Mouse (Mus musculus) adrenal gland, postnatal 25 days (tissue): ENCODE measurements around the gene Ern1. TPM values are rescaled to one million over a fixed set of nuclear protein-coding genes. Genes with fewer than 3 reads are reported as not detected.
A peak's percentile ranks its signal among the peaks of the same experiment; 100 is the strongest.
"Not testable (repeated sequence)": the region's sequence is repeated elsewhere in the genome, so short reads cannot be mapped to it uniquely, and the experiment has no call there.

ENCODE experiments used
- DNase-seq: peaks from one replicate; pipeline ENCODE4 v3.0.0; 2021; ENCODE audit warnings: mixed read lengths
- total RNA-seq: library from RNA; stranded (reverse); gene quantifications from 2 replicates; pipeline ENCODE4 v1.2.3, GENCODE M21; 2021

The Ern1 gene
- total RNA-seq, 1 experiment from 2014 or later, result 122 TPM

- DNase-seq, result no peak
Observed at GRCm38 (mm10) chr11:106430392-106430791, 57.3 kb downstream of the Ern1 start.

- DNase-seq, result no peak
Observed at GRCm38 (mm10) chr11:106429689-106430088, 58.0 kb downstream of the Ern1 start.

GRCm38 (mm10) chr11:106428556-106428955 lies 59.1 kb downstream of the Ern1 start:
- DNase-seq, result no peak

GRCm38 (mm10) chr11:106428106-106428505 lies 59.5 kb downstream of the Ern1 start:
- no peak for DNase-seq

GRCm38 (mm10) chr11:106426447-106426846 lies 61.2 kb downstream of the Ern1 start:
- DNase-seq, result no peak

- no peak for DNase-seq
Observed at GRCm38 (mm10) chr11:106425201-106425600, 62.5 kb downstream of the Ern1 start.

- no peak for DNase-seq
Observed at GRCm38 (mm10) chr11:106419262-106420102, 68.2 kb downstream of the Ern1 start.

GRCm38 (mm10) chr11:106418622-106419196 lies 68.9 kb downstream of the Ern1 start:
- DNase-seq, result peak; percentile 81

- DNase-seq, result no peak
Observed at GRCm38 (mm10) chr11:106417860-106418259, 69.8 kb downstream of the Ern1 start.

- no peak for DNase-seq
Observed at GRCm38 (mm10) chr11:106416331-106416730, 71.3 kb downstream of the Ern1 start.

GRCm38 (mm10) chr11:106412641-106413360 lies 74.9 kb downstream of the Ern1 start:
- no peak for DNase-seq

GRCm38 (mm10) chr11:106411157-106411556 lies 76.5 kb downstream of the Ern1 start:
- DNase-seq, result no peak

- DNase-seq, result no peak
Observed at GRCm38 (mm10) chr11:106410507-106410906, 77.1 kb downstream of the Ern1 start.

- DNase-seq, result peak; percentile 34
Observed at GRCm38 (mm10) chr11:106410011-106410410, 77.6 kb downstream of the Ern1 start.

GRCm38 (mm10) chr11:106398481-106398880 lies 89.2 kb downstream of the Ern1 start:
- no peak for DNase-seq

GRCm38 (mm10) chr11:106397656-106398055 lies 90.0 kb downstream of the Ern1 start:
- no peak for DNase-seq

- not testable (repeated sequence) for DNase-seq
Observed at GRCm38 (mm10) chr11:106394055-106394454, 93.6 kb downstream of the Ern1 start.

- no peak for DNase-seq
Observed at GRCm38 (mm10) chr11:106393331-106393616, 94.4 kb downstream of the Ern1 start.

- no peak for DNase-seq
Observed at GRCm38 (mm10) chr11:106392597-106393330, 94.9 kb downstream of the Ern1 start.

- DNase-seq, result peak; percentile 40
Observed at GRCm38 (mm10) chr11:106391546-106392188, 96.0 kb downstream of the Ern1 start.

GRCm38 (mm10) chr11:106390757-106391156 lies 96.9 kb downstream of the Ern1 start:
- DNase-seq, result no peak

GRCm38 (mm10) chr11:106389611-106390010 lies 98.0 kb downstream of the Ern1 start:
- no peak for DNase-seq
